Mouse (Mus musculus): Measurements from ENCODE around the gene Kdr. TPM values are rescaled to one million over a fixed set of nuclear protein-coding genes. Genes with fewer than 3 reads are reported as not detected.

The Kdr gene
- total RNA-seq, 2 experiments from 2014 or later, result 6.3 to 7.0 TPM

- DNase-seq (ENCODE audit: low spot score in 2 of 2), result no peak
- peak overlapping the region; percentile 73; the same call in 1 of the 2 replicates for H3K4me3 ChIP-seq
- no peak for TF ChIP-seq CTCF (conservative IDR thresholded peaks at IDR 0.05)
- no peak overlapping the region for H3K27ac ChIP-seq
Measured at GRCm38 (mm10) chr5:75979108-75979507, 850 bp upstream of the Kdr start.

- Histone ChIP-seq H3K4me3 (peak overlapping the region; percentile 73), H3K27ac (peak overlapping the region; percentile 61)
- no peak for DNase-seq (ENCODE audit: low spot score in 2 of 2)
- TF ChIP-seq CTCF (conservative IDR thresholded peaks at IDR 0.05), result no peak
Measured at GRCm38 (mm10) chr5:75977441-75978373, 551 bp downstream of the Kdr start.

- DNase-seq (ENCODE audit: low spot score in 2 of 2), result no peak
- Histone ChIP-seq H3K27ac (no peak overlapping the region), H3K4me3 (peak overlapping the region; percentile 32)
Measured at GRCm38 (mm10) chr5:75976696-75977095, 1.6 kb downstream of the Kdr start.

GRCm38 (mm10) chr5:75975398-75975797 is 2.9 kb downstream of the Kdr start:
- no peak overlapping the region for H3K27ac ChIP-seq
- no peak for TF ChIP-seq CTCF (conservative IDR thresholded peaks at IDR 0.05)
- peak overlapping the region; percentile 5; the same call in 1 of the 2 replicates for H3K4me3 ChIP-seq
- no peak for DNase-seq (ENCODE audit: low spot score in 2 of 2)

More at GRCm38 (mm10) chr5:75976696-75977095, 1.6 kb downstream of the Kdr start:
- no peak for TF ChIP-seq CTCF (conservative IDR thresholded peaks at IDR 0.05)

- TF ChIP-seq CTCF (conservative IDR thresholded peaks at IDR 0.05), result no peak
- Histone ChIP-seq H3K4me3 (no peak overlapping the region), H3K27ac (no peak overlapping the region)
- DNase-seq (ENCODE audit: low spot score in 2 of 2), result no peak
Measured at GRCm38 (mm10) chr5:75974543-75975130, 3.6 kb downstream of the Kdr start.

GRCm38 (mm10) chr5:75969887-75970286 is 8.4 kb downstream of the Kdr start:
- H3K4me3 ChIP-seq, result no peak overlapping the region
- DNase-seq (ENCODE audit: low spot score in 2 of 2), result no peak
- TF ChIP-seq CTCF (conservative IDR thresholded peaks at IDR 0.05), result no peak
- no peak overlapping the region for H3K27ac ChIP-seq

- no peak overlapping the region for H3K4me3 ChIP-seq
- TF ChIP-seq CTCF (conservative IDR thresholded peaks at IDR 0.05), result no peak
- DNase-seq (ENCODE audit: low spot score in 2 of 2), result no peak
- H3K27ac ChIP-seq, result no peak overlapping the region
Measured at GRCm38 (mm10) chr5:75962558-75962957, 15.7 kb downstream of the Kdr start.

GRCm38 (mm10) chr5:75961741-75962469 is 16.4 kb downstream of the Kdr start:
- no peak overlapping the region for H3K27ac ChIP-seq
- no peak overlapping the region for H3K4me3 ChIP-seq
- no peak for DNase-seq (ENCODE audit: low spot score in 2 of 2)
- no peak for TF ChIP-seq CTCF (conservative IDR thresholded peaks at IDR 0.05)

GRCm38 (mm10) chr5:75959809-75960208 is 18.4 kb downstream of the Kdr start:
- no peak for DNase-seq (ENCODE audit: low spot score in 2 of 2)
- no peak for TF ChIP-seq CTCF (conservative IDR thresholded peaks at IDR 0.05)
- H3K4me3 ChIP-seq, result no peak overlapping the region
- H3K27ac ChIP-seq, result no peak overlapping the region

- no peak for DNase-seq (ENCODE audit: low spot score in 2 of 2)
- H3K4me3 ChIP-seq, result no peak overlapping the region
- no peak overlapping the region for H3K27ac ChIP-seq
- no peak for TF ChIP-seq CTCF (conservative IDR thresholded peaks at IDR 0.05)
Measured at GRCm38 (mm10) chr5:75956526-75956925, 21.7 kb downstream of the Kdr start.

- no peak for TF ChIP-seq CTCF (conservative IDR thresholded peaks at IDR 0.05)
- Histone ChIP-seq H3K4me3 (no peak overlapping the region), H3K27ac (peak overlapping the region; percentile 48; the same call in 1 of the 2 replicates)
- DNase-seq (ENCODE audit: low spot score in 2 of 2), result no peak
Measured at GRCm38 (mm10) chr5:75955876-75956275, 22.4 kb downstream of the Kdr start.

- TF ChIP-seq CTCF (conservative IDR thresholded peaks at IDR 0.05), result no peak
- H3K4me3 ChIP-seq, result no peak overlapping the region
- 0 out of 2 replicates have a peak overlapping the region, but pooled peaks have one; percentile 51 for H3K27ac ChIP-seq
- peak; percentile 45 to 63 for DNase-seq (ENCODE audit: low spot score in 2 of 2)
Measured at GRCm38 (mm10) chr5:75954778-75955330, 23.4 kb downstream of the Kdr start.

All from layer of hippocampus, adult 2 months (tissue).